Mouse (Mus musculus) heart, embryonic 16.5 days (tissue): ENCODE data around the gene Nedd8. TPM values are rescaled to one million over a fixed set of nuclear protein-coding genes. Genes with fewer than 3 reads are reported as not detected.

Experiments
- ATAC-seq: fragments of 200-750 bp; cut with Nextera tagmentation; replicated peaks from 2 replicates; pipeline ENCODE4 v1.8.0; 2017; ENCODE audit warnings: moderate number of reproducible peaks; ENCODE audit not compliant: insufficient read depth, low FRiP score; ENCODE audit errors: extremely low read depth
- H3K27ac ChIP-seq: fragments of 300-500 bp; sonication (generic); 2 replicates; pipeline ENCODE4 v1.5.1; 2014; ENCODE audit warnings: mild to moderate bottlenecking, low read length, control low read depth, moderate library complexity
- H3K27me3 ChIP-seq: fragments of 300-500 bp; sonication (generic); 2 replicates; pipeline ENCODE4 v1.6.1; 2014; ENCODE audit warnings: low read length, mixed read lengths; ENCODE audit not compliant: control insufficient read depth, insufficient read depth
- H3K36me3 ChIP-seq: fragments of 300-500 bp; sonication (generic); 2 replicates; pipeline ENCODE4 v1.6.1; 2014; ENCODE audit not compliant: control insufficient read depth, insufficient read depth
- H3K4me1 ChIP-seq: fragments of 300-500 bp; sonication (generic); 2 replicates; pipeline ENCODE4 v1.6.1; 2014; ENCODE audit warnings: low read length, mixed read lengths; ENCODE audit not compliant: control insufficient read depth, insufficient read depth
- H3K4me2 ChIP-seq: fragments of 300-500 bp; sonication (generic); 2 replicates; pipeline ENCODE4 v1.6.1; 2014; ENCODE audit warnings: low read depth, mild to moderate bottlenecking, control low read depth, low read length
- H3K4me3 ChIP-seq: fragments of 300-500 bp; sonication (generic); 2 replicates; pipeline ENCODE4 v1.5.1; 2014; ENCODE audit warnings: mild to moderate bottlenecking, control low read depth, low read length
- H3K9ac ChIP-seq: fragments of 300-500 bp; sonication (generic); 2 replicates; pipeline ENCODE4 v1.6.1; 2014; ENCODE audit warnings: low read length, control low read depth
- H3K9me3 ChIP-seq: fragments of 300-500 bp; sonication (generic); replicated peaks from 2 replicates; pipeline ENCODE4 v1.6.1; 2016; ENCODE audit warnings: low read length; ENCODE audit not compliant: control insufficient read depth
- WGBS: fragments of 180-500 bp; shearing (Covaris S2); extraction: QIAGEN DNeasy Blood & Tissue Kit; methylation state at CpG from one replicate; pipeline ENCODE4 v1.1.7; 2014; 5-methylcytosine and 5-hydroxymethylcytosine counted together
- polyA plus RNA-seq: library from polyadenylated mRNA; unstranded; fragments of >200 nt; fragmentation: Nextera tagmentation; extraction: Ambion mirVana; gene quantifications from 2 replicates; pipeline ENCODE4 v1.2.1, GENCODE M21; 2015

Nedd8 gene
- polyA plus RNA-seq, 1 experiment from 2014 or later: 444 TPM

- ATAC-seq: peak; percentile 35
- Histone ChIP-seq H3K4me1 (0 out of 2 replicates have a peak, but pooled peaks cover 6% of the 10 kb centered on the region), H3K4me3 (peak overlapping the region; percentile 28), H3K9me3 (no peaks in the 10 kb centered on the region), H3K4me2 (peak overlapping the region; percentile 56), H3K27me3 (peaks cover 13% of the 10 kb centered on the region), H3K36me3 (no peaks in the 10 kb centered on the region), H3K27ac (no peak overlapping the region), H3K9ac (peak overlapping the region; percentile 17; the same call in 1 of the 2 replicates)
- WGBS: 16% methylated on average over 25 of the region's 25 CpGs
Measured at GRCm38 (mm10) chr14:55713007-55713728, 41.2 kb upstream of the Nedd8 start.

GRCm38 (mm10) chr14:55711786-55712185 is 39.9 kb upstream of the Nedd8 start:
- Histone ChIP-seq H3K27me3 (peaks cover 13% of the 10 kb centered on the region), H3K27ac (no peak overlapping the region), H3K4me1 (0 out of 2 replicates have a peak, but pooled peaks cover 6% of the 10 kb centered on the region), H3K9ac (no peak overlapping the region), H3K4me2 (no peak overlapping the region), H3K4me3 (no peak overlapping the region), H3K9me3 (no peaks in the 10 kb centered on the region), H3K36me3 (no peaks in the 10 kb centered on the region)
- 73% methylated on average over 7 of the region's 7 CpGs for WGBS
- no peak for ATAC-seq

GRCm38 (mm10) chr14:55709509-55709908 is 37.6 kb upstream of the Nedd8 start:
- ATAC-seq: no peak
- Histone ChIP-seq H3K9me3 (no peaks in the 10 kb centered on the region), H3K4me1 (0 out of 2 replicates have a peak, but pooled peaks cover 6% of the 10 kb centered on the region), H3K4me2 (no peak overlapping the region), H3K9ac (no peak overlapping the region), H3K4me3 (no peak overlapping the region), H3K36me3 (no peaks in the 10 kb centered on the region), H3K27me3 (peaks cover 13% of the 10 kb centered on the region), H3K27ac (no peak overlapping the region)
- 78% methylated on average over 4 of the region's 4 CpGs for WGBS

- H3K4me1 ChIP-seq: no peaks in the 10 kb centered on the region
- H3K36me3 ChIP-seq: no peaks in the 10 kb centered on the region
- H3K9ac ChIP-seq: no peak overlapping the region
- H3K4me3 ChIP-seq: no peak overlapping the region
- WGBS: 65% methylated on average over 5 of the region's 5 CpGs
- no peak overlapping the region for H3K27ac ChIP-seq
- H3K27me3 ChIP-seq: peaks cover 6% of the 10 kb centered on the region
- H3K4me2 ChIP-seq: no peak overlapping the region
- no peak for ATAC-seq
- H3K9me3 ChIP-seq: no peaks in the 10 kb centered on the region
Measured at GRCm38 (mm10) chr14:55707397-55707796, 35.5 kb upstream of the Nedd8 start.

GRCm38 (mm10) chr14:55706051-55706600 is 34.2 kb upstream of the Nedd8 start:
- WGBS: 77% methylated on average over 8 of the region's 8 CpGs
- Histone ChIP-seq H3K36me3 (no peaks in the 10 kb centered on the region), H3K27ac (no peak overlapping the region), H3K27me3 (no peaks in the 10 kb centered on the region; the same call in 1 of the 2 replicates), H3K9ac (no peak overlapping the region), H3K4me2 (no peak overlapping the region), H3K4me3 (no peak overlapping the region), H3K4me1 (no peaks in the 10 kb centered on the region), H3K9me3 (no peaks in the 10 kb centered on the region)
- no peak for ATAC-seq

GRCm38 (mm10) chr14:55702761-55703160 is 30.8 kb upstream of the Nedd8 start:
- WGBS: 58% methylated on average over 6 of the region's 6 CpGs
- H3K9ac ChIP-seq: no peak overlapping the region
- H3K4me3 ChIP-seq: no peak overlapping the region
- no peaks in the 10 kb centered on the region; the same call in 1 of the 2 replicates for H3K27me3 ChIP-seq
- H3K27ac ChIP-seq: no peak overlapping the region
- no peak overlapping the region for H3K4me2 ChIP-seq
- H3K9me3 ChIP-seq: no peaks in the 10 kb centered on the region
- H3K36me3 ChIP-seq: no peaks in the 10 kb centered on the region
- ATAC-seq: no peak
- no peaks in the 10 kb centered on the region for H3K4me1 ChIP-seq

- Histone ChIP-seq H3K4me3 (no peak overlapping the region), H3K9ac (no peak overlapping the region), H3K4me1 (no peaks in the 10 kb centered on the region), H3K27ac (no peak overlapping the region), H3K27me3 (no peaks in the 10 kb centered on the region; the same call in 1 of the 2 replicates), H3K36me3 (no peaks in the 10 kb centered on the region), H3K9me3 (no peaks in the 10 kb centered on the region), H3K4me2 (no peak overlapping the region)
- WGBS: 67% methylated on average over 9 of the region's 9 CpGs
- no peak for ATAC-seq
Measured at GRCm38 (mm10) chr14:55701131-55701530, 29.2 kb upstream of the Nedd8 start.

- Histone ChIP-seq H3K27me3 (no peaks in the 10 kb centered on the region; the same call in 1 of the 2 replicates), H3K4me3 (no peak overlapping the region), H3K4me1 (no peaks in the 10 kb centered on the region), H3K36me3 (no peaks in the 10 kb centered on the region), H3K9ac (no peak overlapping the region), H3K9me3 (no peaks in the 10 kb centered on the region), H3K4me2 (no peak overlapping the region), H3K27ac (no peak overlapping the region)
- 75% methylated on average over 4 of the region's 4 CpGs for WGBS
- ATAC-seq: no peak
Measured at GRCm38 (mm10) chr14:55697226-55697625, 25.3 kb upstream of the Nedd8 start.

- no peak overlapping the region for H3K4me3 ChIP-seq
- no peak for ATAC-seq
- H3K27me3 ChIP-seq: no peaks in the 10 kb centered on the region
- no peak overlapping the region for H3K9ac ChIP-seq
- H3K9me3 ChIP-seq: no peaks in the 10 kb centered on the region
- no peaks in the 10 kb centered on the region for H3K36me3 ChIP-seq
- no peaks in the 10 kb centered on the region for H3K4me1 ChIP-seq
- 75% methylated on average over 10 of the region's 10 CpGs for WGBS
- no peak overlapping the region for H3K4me2 ChIP-seq
- no peak overlapping the region for H3K27ac ChIP-seq
Measured at GRCm38 (mm10) chr14:55689433-55689832, 17.5 kb upstream of the Nedd8 start.
